Mouse (Mus musculus) spleen, adult 2 months (tissue): ENCODE measurements around the gene Babam1.

Experiments
- CTCF ChIP-seq: fragments of 200-500 bp; IDR thresholded peaks from 2 replicates; pipeline ENCODE4 v1.5.1; 2011; ENCODE audit warnings: mild to moderate bottlenecking, inconsistent platforms; ENCODE audit not compliant: insufficient read depth, insufficient read length, insufficient replicate concordance; ENCODE audit errors: extremely low read depth
- POLR2A ChIP-seq: fragments of 200-500 bp; IDR thresholded peaks from 2 replicates; pipeline ENCODE4 v1.6.1; 2011; ENCODE audit warnings: low read depth, low read length, inconsistent platforms

DNA sequence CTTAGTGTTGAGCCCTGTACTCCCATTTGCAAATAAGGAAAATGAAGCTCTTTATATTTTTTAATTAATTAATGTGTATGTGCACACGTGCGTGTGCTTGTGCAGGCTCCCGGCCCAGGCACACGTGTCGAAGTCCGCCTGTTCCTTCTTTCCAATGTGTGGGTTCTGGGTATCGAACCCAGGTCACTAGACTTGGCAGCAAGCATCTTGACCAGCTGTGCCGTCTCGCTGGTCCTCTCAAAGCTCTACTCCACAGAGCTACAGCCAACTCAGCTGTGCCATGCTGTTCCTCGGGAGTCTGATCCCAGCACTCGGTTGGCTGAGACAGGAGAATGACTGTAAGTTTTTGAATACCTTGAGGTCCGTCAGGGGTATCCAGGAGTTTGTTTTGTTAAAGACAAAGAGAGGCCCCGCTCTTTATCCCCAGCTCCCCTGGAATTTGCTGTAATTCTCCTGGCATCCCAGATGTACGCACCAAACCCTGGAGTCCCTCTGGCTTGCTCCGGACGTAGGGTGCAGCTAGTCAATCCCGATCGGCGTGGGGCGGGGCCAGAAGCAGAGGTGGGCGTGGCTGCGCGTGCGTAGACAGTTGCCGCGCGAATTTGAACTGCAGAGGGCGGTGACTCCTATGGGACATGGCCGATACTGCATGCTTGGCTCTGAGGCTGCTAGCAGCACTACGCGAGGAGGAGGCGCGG is 8.9 kb downstream of the Babam1 start, which contains the start of gene Ankle1:
- TF ChIP-seq CTCF: peak; percentile 51; the same call in 1 of the 2 replicates
- no peak for TF ChIP-seq POLR2A
